Mouse (Mus musculus): ENCODE data around the gene Stam2.

Gene Stam2

GRCm38 (mm10) chr2:52742256-52743158 lies at the start of gene Stam2:
TSS of gene Stam2 (minus strand) at chr2:52742281.
- peak; percentile 89 for DNase-seq (ENCODE audit: low spot score)

DNA sequence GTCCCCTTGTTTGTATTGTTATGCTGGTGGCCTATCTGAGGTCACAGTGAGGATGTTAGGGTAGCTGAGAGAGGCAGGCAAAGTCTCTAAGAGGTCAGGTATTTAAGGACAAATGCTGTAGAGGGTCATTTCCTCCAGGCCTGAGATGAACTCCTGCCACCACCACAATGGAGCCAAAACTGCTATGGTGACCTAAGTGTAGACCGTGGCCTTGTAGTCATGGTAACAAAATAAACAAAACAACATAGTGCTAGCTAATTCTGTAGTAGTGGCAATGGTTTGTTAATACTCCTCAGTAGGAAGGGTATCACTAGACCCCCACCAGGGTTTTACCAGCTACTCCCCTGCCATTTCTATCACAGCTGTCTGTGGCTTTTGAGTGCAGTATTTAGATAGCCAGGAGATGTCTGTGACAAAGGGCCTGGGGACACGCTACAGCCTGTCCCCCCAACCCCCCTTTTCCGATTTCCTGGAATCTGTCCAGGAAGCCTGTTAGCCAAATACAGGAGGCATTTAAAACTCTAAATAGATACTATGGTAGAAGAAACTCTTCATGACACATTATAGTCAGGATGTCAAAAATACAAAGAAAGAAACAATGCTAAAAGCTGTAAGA lies 43.1 kb upstream of the Stam2 start:
- no peak for DNase-seq (ENCODE audit: low spot score)

DNA sequence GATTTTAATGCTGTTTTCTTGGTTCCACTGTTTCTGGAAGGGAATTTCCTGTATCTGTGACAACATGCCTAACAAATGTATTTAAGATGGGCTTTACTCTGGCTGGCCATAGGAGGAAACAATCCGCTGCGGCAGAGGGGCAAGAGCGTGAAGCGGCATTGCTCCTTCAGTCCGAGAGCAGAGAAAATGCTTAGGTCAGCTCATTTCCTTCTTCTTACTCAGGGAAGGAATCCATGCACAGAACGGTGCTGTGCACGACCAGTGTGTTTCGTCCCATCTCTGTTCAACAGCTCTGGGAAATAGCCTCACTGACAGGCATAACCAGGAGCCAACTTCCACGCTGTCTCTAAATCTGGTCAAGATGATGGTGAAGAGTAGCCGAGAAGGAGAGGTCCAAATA lies 37.9 kb upstream of the Stam2 start:
- DNase-seq (ENCODE audit: low spot score), result no peak

- peak; percentile 79 for DNase-seq (ENCODE audit: low spot score)
These were observed 37.3 kb upstream of the Stam2 start for GRCm38 (mm10) chr2:52779381-52779780.

DNA sequence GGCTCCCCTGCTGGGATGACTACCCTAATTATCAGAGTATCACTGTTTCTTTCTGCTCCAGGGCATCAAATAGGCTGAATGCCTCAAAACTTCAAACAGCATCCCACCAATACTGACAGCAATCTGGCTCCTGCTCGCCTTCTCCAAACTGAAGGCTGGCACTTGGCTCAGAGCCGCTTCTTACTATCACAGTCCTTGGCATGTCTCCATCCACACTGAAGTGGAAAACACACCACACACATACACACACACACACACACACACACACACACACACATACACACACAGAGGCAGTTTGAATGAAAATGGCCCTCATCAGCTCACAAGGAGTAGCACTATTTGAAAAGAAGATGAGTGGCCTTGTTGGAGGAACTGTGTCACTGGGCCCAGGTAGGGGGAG lies 35.8 kb upstream of the Stam2 start:
- DNase-seq (ENCODE audit: low spot score), result no peak

GRCm38 (mm10) chr2:52774373-52774772 lies 32.3 kb upstream of the Stam2 start:
- DNase-seq (ENCODE audit: low spot score), result no peak

- DNase-seq (ENCODE audit: low spot score), result peak; percentile 16
These were observed 30.8 kb upstream of the Stam2 start for GRCm38 (mm10) chr2:52772774-52773393.

GRCm38 (mm10) chr2:52765130-52765529 lies 23.0 kb upstream of the Stam2 start:
- DNase-seq (ENCODE audit: low spot score), result no peak

- no peak for DNase-seq (ENCODE audit: low spot score)
These were observed 21.8 kb upstream of the Stam2 start for GRCm38 (mm10) chr2:52763891-52764290.

- DNase-seq (ENCODE audit: low spot score), result peak; percentile 64
These were observed 21.1 kb upstream of the Stam2 start for GRCm38 (mm10) chr2:52763040-52763736.

GRCm38 (mm10) chr2:52762529-52762928 lies 20.4 kb upstream of the Stam2 start:
- no peak for DNase-seq (ENCODE audit: low spot score)

DNA sequence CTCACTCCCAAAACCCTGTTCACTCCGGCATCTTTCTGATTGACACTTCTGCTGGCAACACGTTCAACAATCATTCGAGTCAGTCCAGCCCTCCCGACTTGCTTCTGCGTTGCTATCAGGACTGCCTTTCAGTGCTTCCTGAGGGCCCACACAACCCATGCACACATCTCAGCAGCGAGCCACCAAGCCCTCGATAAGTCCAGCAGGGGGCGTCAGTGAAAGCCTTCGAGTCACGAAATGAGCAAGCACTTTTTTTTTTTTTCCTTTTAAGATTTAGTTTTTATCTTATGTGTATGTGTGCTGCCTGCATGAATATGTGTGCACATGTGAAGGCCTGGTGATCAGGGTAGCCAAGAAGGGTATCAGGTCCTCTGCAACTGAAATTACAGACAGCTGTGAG lies 16.5 kb upstream of the Stam2 start:
- peak; percentile 22 for DNase-seq (ENCODE audit: low spot score)

GRCm38 (mm10) chr2:52756691-52757090 lies 14.6 kb upstream of the Stam2 start:
- DNase-seq (ENCODE audit: low spot score), result no peak

DNA sequence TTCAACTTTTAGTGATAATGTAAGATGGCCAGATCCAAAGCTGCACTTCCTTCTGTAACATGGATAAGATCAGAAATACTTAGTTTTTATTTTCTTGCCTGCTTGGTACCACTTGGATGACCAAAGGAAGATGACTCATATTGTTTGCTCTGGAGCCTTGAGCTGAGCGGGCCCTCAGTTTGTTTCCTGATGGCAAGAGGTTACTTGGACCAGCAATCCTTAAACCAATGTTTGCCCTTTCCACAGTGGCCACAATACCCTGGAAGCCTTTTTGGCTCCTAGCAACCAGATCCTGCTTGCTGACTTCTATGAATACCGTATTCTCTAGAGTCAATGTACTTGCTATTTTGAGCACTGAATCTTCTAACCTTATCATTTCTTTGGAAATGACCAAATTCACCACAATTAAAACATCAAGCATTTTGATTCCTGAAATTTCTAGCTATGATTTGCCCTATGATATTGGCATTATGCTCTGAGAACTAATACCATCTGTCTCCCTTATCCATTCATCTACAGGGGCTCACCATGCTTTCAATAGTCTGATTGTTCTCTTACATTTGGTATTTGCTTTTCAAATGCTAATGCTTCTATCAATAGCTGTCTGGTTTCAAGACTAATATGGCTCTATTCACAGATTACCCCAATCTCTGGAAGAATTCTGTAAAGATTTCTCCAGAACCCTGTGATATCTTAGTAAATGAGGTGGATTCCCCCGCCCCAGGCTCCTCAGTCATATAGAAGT lies 11.7 kb upstream of the Stam2 start:
- DNase-seq (ENCODE audit: low spot score), result no peak

DNA sequence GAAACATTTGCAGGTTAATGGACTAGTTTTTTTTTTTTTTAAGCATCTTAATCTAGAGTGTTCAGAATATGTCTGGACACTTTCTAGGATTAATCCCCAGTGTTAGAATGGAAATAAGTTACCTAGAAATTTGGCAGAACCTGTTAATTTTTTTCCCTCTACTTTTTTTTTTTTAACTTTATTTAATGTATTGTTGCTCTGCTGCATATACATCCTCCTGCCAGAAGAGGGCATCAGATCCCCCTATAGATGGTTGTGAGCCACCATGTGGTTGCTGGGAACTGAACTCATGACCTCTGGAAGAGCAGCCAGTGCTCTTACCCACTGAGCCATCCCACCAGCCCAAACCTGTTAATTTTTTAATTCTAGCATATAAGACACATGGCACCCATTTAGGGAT lies 2.0 kb upstream of the Stam2 start:
- no peak for DNase-seq (ENCODE audit: low spot score)

GRCm38 (mm10) chr2:52741681-52742255 lies 313 bp downstream of the Stam2 start:
- peak; percentile 81 for DNase-seq (ENCODE audit: low spot score)

- DNase-seq (ENCODE audit: low spot score), result no peak
These were observed 1.5 kb downstream of the Stam2 start for GRCm38 (mm10) chr2:52740596-52740995.

GRCm38 (mm10) chr2:52734504-52734903 lies 7.6 kb downstream of the Stam2 start:
- no peak for DNase-seq (ENCODE audit: low spot score)

GRCm38 (mm10) chr2:52733659-52734058 lies 8.4 kb downstream of the Stam2 start:
- DNase-seq (ENCODE audit: low spot score), result no peak

DNA sequence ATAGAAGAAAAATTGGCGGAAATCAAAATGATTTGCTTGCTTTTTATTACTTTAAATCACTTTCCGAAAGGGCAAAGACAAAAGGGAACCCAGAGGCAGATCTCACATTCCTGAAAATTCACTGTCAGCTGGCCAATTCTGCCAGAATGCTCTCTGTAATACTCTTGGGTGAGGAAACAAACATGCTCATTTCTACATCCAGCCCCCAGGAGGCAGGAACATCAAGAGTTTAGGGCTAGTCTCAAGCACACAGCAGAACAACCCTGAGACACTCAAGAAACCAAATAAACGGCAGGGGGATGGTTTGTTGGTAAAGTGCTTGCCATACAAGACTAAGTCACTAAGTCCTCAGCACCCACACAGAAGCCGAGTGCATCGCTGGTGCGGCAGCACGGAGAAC lies 9.5 kb downstream of the Stam2 start:
- no peak for DNase-seq (ENCODE audit: low spot score)

DNA sequence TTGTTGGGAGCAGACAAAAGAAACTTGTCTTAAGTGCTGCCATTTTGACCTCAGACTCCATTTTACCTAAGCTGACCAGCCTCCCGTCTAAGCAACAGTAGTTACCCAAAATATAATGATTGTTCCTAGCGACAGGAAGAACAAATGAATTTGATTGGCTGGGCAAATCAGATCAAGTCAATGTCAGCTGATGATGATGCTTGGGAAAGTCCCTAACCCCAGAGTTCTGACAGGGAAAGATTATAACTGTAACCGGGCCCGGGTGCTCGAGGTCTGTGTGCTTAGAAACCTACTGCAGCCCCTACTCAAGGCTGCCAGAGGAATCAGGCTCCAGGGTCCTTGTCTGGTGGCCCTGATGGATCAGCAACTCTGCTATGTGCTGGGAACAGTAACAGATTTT lies 10.1 kb downstream of the Stam2 start:
- no peak for DNase-seq (ENCODE audit: low spot score)

Measured in testis, postnatal 14 days (tissue).